Mouse (Mus musculus): ENCODE data around the gene Cyp39a1. TPM values are rescaled to one million over a fixed set of nuclear protein-coding genes. Genes with fewer than 3 reads are reported as not detected.

Cyp39a1 gene
- polyA plus RNA-seq, 1 experiment from 2014 or later, result 14.7 TPM

- DNase-seq (ENCODE audit: low spot score), result no peak
- Histone ChIP-seq H3K27ac (no peak overlapping the region), H3K4me1 (no peaks in the 10 kb centered on the region), H3K4me3 (no peak overlapping the region), H3K36me3 (no peaks in the 10 kb centered on the region), H3K27me3 (ENCODE audit: insufficient read depth, poor library complexity, severe bottlenecking) (no peaks in the 10 kb centered on the region), H3K9me3 (no peaks in the 10 kb centered on the region)
- 65% methylated on average over 6 of the region's 6 CpGs for WGBS
Measured at GRCm38 (mm10) chr17:43701060-43701459, 33.8 kb downstream of the Cyp39a1 start.

- Histone ChIP-seq H3K4me3 (no peak overlapping the region), H3K36me3 (0 out of 2 replicates have a peak, but pooled peaks cover 6% of the 10 kb centered on the region), H3K27ac (no peak overlapping the region), H3K9me3 (no peaks in the 10 kb centered on the region), H3K27me3 (ENCODE audit: insufficient read depth, poor library complexity, severe bottlenecking) (no peaks in the 10 kb centered on the region), H3K4me1 (no peaks in the 10 kb centered on the region)
- 85% methylated on average over 12 of the region's 12 CpGs for WGBS
- no peak for DNase-seq (ENCODE audit: low spot score)
Measured at GRCm38 (mm10) chr17:43704216-43704930, 37.1 kb downstream of the Cyp39a1 start.

- DNase-seq (ENCODE audit: low spot score), result no peak
- no peak overlapping the region for H3K4me3 ChIP-seq
- H3K36me3 ChIP-seq, result 0 out of 2 replicates have a peak, but pooled peaks cover 6% of the 10 kb centered on the region
- 83% methylated on average over 3 of the region's 3 CpGs for WGBS
- no peaks in the 10 kb centered on the region for H3K4me1 ChIP-seq
- no peaks in the 10 kb centered on the region for H3K27me3 ChIP-seq (ENCODE audit: insufficient read depth, poor library complexity, severe bottlenecking)
- H3K9me3 ChIP-seq, result no peaks in the 10 kb centered on the region
- H3K27ac ChIP-seq, result no peak overlapping the region
Measured at GRCm38 (mm10) chr17:43706749-43707148, 39.5 kb downstream of the Cyp39a1 start.

DNA sequence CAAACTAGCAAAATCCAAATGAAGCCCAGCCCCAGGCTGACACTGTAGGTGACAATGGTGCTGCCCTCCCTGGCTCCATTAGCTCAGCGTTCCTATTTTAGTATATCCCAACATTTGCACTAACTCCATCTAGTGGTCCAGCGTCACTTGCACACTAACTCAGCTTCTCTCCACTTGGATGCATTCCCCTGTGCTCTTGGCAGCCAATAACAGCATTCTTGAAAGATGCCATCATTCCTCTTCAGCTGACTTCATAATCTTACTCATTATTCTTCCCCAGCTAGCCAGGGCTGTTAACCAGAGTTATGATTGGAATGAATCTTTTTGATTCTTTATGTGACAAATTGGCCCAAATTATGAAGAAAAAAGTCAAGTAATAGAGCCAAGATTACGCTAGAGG, 40.0 kb downstream of the Cyp39a1 start:
- H3K4me3 ChIP-seq, result no peak overlapping the region
- no peaks in the 10 kb centered on the region for H3K9me3 ChIP-seq
- WGBS, result 74% methylated on average over 3 of the region's 3 CpGs
- H3K4me1 ChIP-seq, result no peaks in the 10 kb centered on the region
- H3K36me3 ChIP-seq, result 0 out of 2 replicates have a peak, but pooled peaks cover 6% of the 10 kb centered on the region
- H3K27me3 ChIP-seq (ENCODE audit: insufficient read depth, poor library complexity, severe bottlenecking), result no peaks in the 10 kb centered on the region
- DNase-seq (ENCODE audit: low spot score), result no peak
- H3K27ac ChIP-seq, result no peak overlapping the region

GRCm38 (mm10) chr17:43711557-43712352, 44.5 kb downstream of the Cyp39a1 start:
- H3K27ac ChIP-seq, result no peak overlapping the region
- WGBS, result 76% methylated on average over 7 of the region's 7 CpGs
- DNase-seq (ENCODE audit: low spot score), result no peak
- peaks cover 2% of the 10 kb centered on the region; the same call in 1 of the 2 replicates for H3K4me1 ChIP-seq
- H3K9me3 ChIP-seq, result no peaks in the 10 kb centered on the region
- 0 out of 2 replicates have a peak, but pooled peaks cover 6% of the 10 kb centered on the region for H3K36me3 ChIP-seq
- no peaks in the 10 kb centered on the region for H3K27me3 ChIP-seq (ENCODE audit: insufficient read depth, poor library complexity, severe bottlenecking)
- H3K4me3 ChIP-seq, result no peak overlapping the region

DNA sequence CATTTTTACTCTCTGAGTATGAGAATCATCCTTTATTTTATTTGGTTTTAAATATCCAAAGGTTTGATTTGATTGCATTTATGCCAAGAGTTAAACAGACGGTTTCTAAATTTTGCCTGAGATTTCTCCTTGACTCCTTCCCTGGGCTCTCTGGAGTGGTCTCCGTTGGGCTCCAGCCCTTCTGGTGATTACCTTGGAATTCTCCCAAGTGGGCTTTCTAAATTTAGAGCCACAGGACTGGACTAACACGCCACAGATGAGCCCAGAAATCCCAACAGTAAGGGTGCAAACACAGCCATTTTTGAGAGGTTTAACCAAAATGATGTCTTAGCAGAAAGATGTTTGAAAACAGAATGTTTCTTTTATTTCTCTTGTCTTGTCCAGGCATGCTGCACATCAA, 47.0 kb downstream of the Cyp39a1 start:
- Histone ChIP-seq H3K36me3 (no peaks in the 10 kb centered on the region), H3K27me3 (ENCODE audit: insufficient read depth, poor library complexity, severe bottlenecking) (no peaks in the 10 kb centered on the region), H3K4me3 (no peak overlapping the region), H3K27ac (peak overlapping the region; percentile 7; the same call in 1 of the 2 replicates), H3K4me1 (peaks cover 8% of the 10 kb centered on the region), H3K9me3 (no peaks in the 10 kb centered on the region)
- DNase-seq (ENCODE audit: low spot score), result no peak
- WGBS, result 31% methylated on average over 3 of the region's 3 CpGs

- H3K27ac ChIP-seq, result no peak overlapping the region
- H3K4me1 ChIP-seq, result peaks cover 15% of the 10 kb centered on the region
- no peak for DNase-seq (ENCODE audit: low spot score)
- H3K36me3 ChIP-seq, result no peaks in the 10 kb centered on the region
- no peaks in the 10 kb centered on the region for H3K27me3 ChIP-seq (ENCODE audit: insufficient read depth, poor library complexity, severe bottlenecking)
- no peaks in the 10 kb centered on the region for H3K9me3 ChIP-seq
- 72% methylated on average over 7 of the region's 7 CpGs for WGBS
- H3K4me3 ChIP-seq, result no peak overlapping the region
Measured at GRCm38 (mm10) chr17:43716601-43717000, 49.4 kb downstream of the Cyp39a1 start.

DNA sequence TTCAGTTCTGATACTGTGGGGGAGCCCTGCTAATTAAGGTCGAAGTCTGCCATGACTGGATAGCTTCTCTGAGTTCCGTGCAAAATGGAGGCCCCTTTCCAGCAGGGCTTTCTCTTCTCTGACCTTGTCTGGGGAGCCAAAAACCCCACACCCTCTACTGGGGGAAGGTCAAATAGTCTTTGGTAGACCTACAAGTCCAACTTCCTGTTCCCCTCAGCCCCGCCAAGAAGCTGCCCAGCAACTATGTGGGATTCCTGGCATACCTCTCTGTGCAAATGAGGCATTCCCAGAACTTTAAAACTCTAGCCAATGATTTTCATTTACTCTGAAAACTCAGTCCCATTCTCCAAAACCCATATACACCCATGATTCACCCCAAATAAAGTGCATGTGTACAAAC, 52.2 kb downstream of the Cyp39a1 start:
- H3K9me3 ChIP-seq, result 0 out of 2 replicates have a peak, but pooled peaks cover under 1% of the 10 kb centered on the region
- H3K4me3 ChIP-seq, result no peak overlapping the region
- peaks cover 6% of the 10 kb centered on the region; the same call in 1 of the 2 replicates for H3K36me3 ChIP-seq
- 69% methylated on average over 3 of the region's 3 CpGs for WGBS
- H3K27me3 ChIP-seq (ENCODE audit: insufficient read depth, poor library complexity, severe bottlenecking), result no peaks in the 10 kb centered on the region
- DNase-seq (ENCODE audit: low spot score), result no peak
- 0 out of 2 replicates have a peak overlapping the region, but pooled peaks have one; percentile 59 for H3K27ac ChIP-seq
- peaks cover 15% of the 10 kb centered on the region for H3K4me1 ChIP-seq

DNA sequence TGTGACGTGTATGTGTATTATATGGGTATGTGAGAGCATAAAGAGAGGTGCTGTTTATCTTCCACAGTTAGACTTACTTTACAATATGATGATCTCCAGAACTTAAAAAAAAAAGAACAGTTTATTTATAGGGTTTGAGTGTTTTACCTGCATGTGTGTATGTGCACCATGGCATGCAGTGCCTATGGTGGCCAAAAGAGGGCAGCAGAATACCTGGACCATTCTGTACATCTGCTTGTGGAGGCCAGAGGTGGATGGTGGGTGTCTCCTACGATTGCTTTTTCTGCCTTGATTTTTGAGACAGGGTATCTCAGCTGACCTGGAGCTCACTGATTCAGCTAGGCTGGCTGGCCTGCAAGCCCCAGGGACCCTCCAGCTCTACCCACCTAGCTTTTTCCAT, 57.3 kb downstream of the Cyp39a1 start:
- no peak for DNase-seq (ENCODE audit: low spot score)
- Histone ChIP-seq H3K27ac (no peak overlapping the region), H3K9me3 (0 out of 2 replicates have a peak, but pooled peaks cover 4% of the 10 kb centered on the region), H3K4me3 (no peak overlapping the region), H3K27me3 (ENCODE audit: insufficient read depth, poor library complexity, severe bottlenecking) (no peaks in the 10 kb centered on the region), H3K4me1 (peaks cover 4% of the 10 kb centered on the region; the same call in 1 of the 2 replicates), H3K36me3 (peaks cover 11% of the 10 kb centered on the region; the same call in 1 of the 2 replicates)
- 89% methylated on average over 2 of the region's 2 CpGs for WGBS

DNA sequence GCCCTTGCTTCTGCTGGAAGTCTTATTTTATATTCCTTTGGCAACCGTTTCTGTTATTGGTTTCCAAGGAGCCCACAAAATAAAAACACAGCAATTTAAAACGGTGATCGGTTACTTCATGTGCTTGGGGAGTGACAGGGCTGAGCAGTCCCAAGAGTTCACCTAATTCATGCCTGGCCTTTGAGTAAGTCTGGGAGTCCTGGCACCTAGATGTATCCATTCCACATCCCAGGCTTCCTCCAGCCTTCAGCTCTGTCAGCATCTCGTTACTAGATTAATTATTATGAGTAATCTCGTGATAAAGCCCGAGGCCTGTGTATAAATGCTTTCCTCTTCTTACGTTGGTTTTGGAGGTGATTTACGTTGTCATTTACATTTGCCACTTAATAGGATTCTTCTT, 64.1 kb downstream of the Cyp39a1 start:
- 84% methylated on average over 8 of the region's 8 CpGs for WGBS
- no peaks in the 10 kb centered on the region for H3K27me3 ChIP-seq (ENCODE audit: insufficient read depth, poor library complexity, severe bottlenecking)
- no peaks in the 10 kb centered on the region for H3K9me3 ChIP-seq
- 0 out of 2 replicates have a peak, but pooled peaks cover 2% of the 10 kb centered on the region for H3K36me3 ChIP-seq
- DNase-seq (ENCODE audit: low spot score), result no peak
- no peak overlapping the region for H3K4me3 ChIP-seq
- H3K4me1 ChIP-seq, result no peaks in the 10 kb centered on the region
- H3K27ac ChIP-seq, result no peak overlapping the region

GRCm38 (mm10) chr17:43731976-43732375, 64.8 kb downstream of the Cyp39a1 start:
- Histone ChIP-seq H3K36me3 (no peaks in the 10 kb centered on the region), H3K27me3 (ENCODE audit: insufficient read depth, poor library complexity, severe bottlenecking) (no peaks in the 10 kb centered on the region), H3K27ac (no peak overlapping the region), H3K4me1 (no peaks in the 10 kb centered on the region), H3K9me3 (no peaks in the 10 kb centered on the region), H3K4me3 (no peak overlapping the region)
- no peak for DNase-seq (ENCODE audit: low spot score)
- WGBS, result 92% methylated on average over 8 of the region's 8 CpGs

DNA sequence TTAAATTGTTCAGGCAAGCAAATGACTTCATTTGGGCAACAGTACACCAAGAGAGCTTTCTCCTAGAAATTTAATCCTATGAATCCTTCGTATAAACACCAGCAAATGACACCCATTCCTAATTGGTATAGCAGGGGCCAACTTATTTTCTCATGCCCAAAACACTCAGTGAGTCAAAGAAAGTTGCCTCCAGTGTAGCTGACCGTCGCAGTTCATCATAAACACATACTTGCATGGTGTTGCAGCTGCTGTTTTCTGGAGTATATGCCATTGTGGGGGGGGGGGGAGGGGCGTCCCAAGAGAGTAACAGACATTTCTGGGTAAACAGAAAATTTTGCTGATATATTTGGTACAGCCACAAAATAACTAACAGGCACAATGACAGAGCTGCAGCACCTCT, 67.0 kb downstream of the Cyp39a1 start:
- H3K27ac ChIP-seq, result no peak overlapping the region
- H3K4me3 ChIP-seq, result no peak overlapping the region
- WGBS, result 82% methylated on average over 4 of the region's 4 CpGs
- no peaks in the 10 kb centered on the region for H3K9me3 ChIP-seq
- H3K4me1 ChIP-seq, result no peaks in the 10 kb centered on the region
- no peaks in the 10 kb centered on the region for H3K36me3 ChIP-seq
- no peak for DNase-seq (ENCODE audit: low spot score)
- no peaks in the 10 kb centered on the region for H3K27me3 ChIP-seq (ENCODE audit: insufficient read depth, poor library complexity, severe bottlenecking)

DNA sequence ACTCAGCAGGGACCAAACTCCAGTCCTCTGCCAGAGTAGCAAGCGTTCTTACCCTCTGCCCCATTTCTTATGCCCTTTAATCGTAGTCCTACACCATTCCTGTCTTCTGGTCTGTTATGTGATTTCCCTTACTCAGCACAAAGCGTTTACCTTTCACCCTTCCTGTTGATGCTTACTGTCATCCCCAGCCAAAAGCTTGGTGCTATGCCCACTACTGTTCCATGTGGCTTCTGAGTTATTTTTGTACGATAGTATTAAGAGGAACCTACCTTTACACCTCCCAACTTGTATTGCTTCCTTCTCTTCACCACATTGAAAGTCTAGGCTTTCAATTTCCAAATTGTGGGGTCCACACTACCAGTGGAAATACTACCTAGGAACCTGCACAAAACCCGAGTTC, 76.7 kb downstream of the Cyp39a1 start:
- Histone ChIP-seq H3K36me3 (peaks cover 14% of the 10 kb centered on the region), H3K4me1 (peaks cover 16% of the 10 kb centered on the region), H3K4me3 (no peak overlapping the region), H3K27me3 (ENCODE audit: insufficient read depth, poor library complexity, severe bottlenecking) (no peaks in the 10 kb centered on the region), H3K9me3 (0 out of 2 replicates have a peak, but pooled peaks cover 2% of the 10 kb centered on the region), H3K27ac (peak overlapping the region; percentile 84)
- WGBS, result 74% methylated on average over 5 of the region's 5 CpGs
- no peak for DNase-seq (ENCODE audit: low spot score)
